Mouse (Mus musculus): ENCODE measurements around the gene 0610040J01Rik. TPM values are rescaled to one million over a fixed set of nuclear protein-coding genes. Genes with fewer than 3 reads are reported as not detected.

Gene 0610040J01Rik
- polyA plus RNA-seq, 1 experiment, result 9.2 TPM

DNA sequence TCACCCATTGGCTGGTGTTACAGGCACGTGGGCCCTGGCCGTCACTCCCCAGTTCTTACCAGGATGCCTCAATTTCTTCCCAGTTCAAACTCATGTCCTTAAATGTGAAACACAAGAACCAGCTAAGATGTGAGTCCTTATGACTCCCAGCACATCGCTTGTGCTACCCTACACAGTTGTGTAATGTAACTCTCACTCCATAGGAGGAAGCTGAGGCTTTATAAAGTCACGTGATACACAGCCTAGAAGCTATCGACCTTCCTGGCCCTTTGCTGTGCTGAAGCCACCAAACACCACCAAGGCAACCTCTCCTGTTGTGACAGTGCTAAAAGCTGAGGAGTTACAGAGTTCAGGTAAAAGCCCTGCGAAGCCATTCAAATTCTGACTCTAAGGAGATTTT lies 123.4 kb downstream of the 0610040J01Rik start:
- DNase-seq, result no peak
- TF ChIP-seq CTCF (IDR thresholded peaks at IDR 0.05; ENCODE audit: borderline replicate concordance, insufficient read depth, low read depth, low read length) (no peak), POLR2A (IDR thresholded peaks at IDR 0.05; ENCODE audit: borderline replicate concordance, insufficient read depth, low read length) (no peak)
- no peak overlapping the region for H3K27ac ChIP-seq (ENCODE audit: insufficient read depth, low read length)
- WGBS, result 95% methylated on average over 6 of the region's 6 CpGs
- H3K4me1 ChIP-seq (ENCODE audit: control insufficient read depth, insufficient read depth, low read length), result peaks cover 18% of the 10 kb centered on the region
- no peak overlapping the region for H3K4me3 ChIP-seq (replicated peaks; ENCODE audit: insufficient read depth, low read depth, low read length)
- H3K27me3 ChIP-seq (ENCODE audit: control insufficient read depth, insufficient read depth, low read length), result no peaks in the 10 kb centered on the region

DNA sequence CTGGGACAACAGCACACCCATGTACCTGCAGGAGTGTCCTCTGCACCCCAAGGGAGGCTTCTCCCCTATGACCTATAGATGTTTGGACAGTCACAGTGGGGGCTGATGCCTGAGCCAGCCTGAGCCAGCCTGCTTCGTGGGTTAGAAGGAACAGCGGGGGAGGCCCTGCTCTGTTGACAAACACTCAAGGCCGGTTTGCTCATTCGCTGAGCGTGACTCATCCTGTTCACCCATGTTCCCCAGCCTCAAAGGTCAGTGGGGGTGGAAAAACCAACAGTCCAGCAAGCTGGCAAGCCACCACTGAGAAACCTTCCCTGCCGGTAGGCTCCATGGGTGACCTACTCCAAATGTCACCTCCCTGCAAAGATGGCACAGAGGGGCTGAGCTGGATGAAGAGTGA lies 124.6 kb downstream of the 0610040J01Rik start:
- TF ChIP-seq CTCF (IDR thresholded peaks at IDR 0.05; ENCODE audit: borderline replicate concordance, insufficient read depth, low read depth, low read length), result no peak
- TF ChIP-seq POLR2A (IDR thresholded peaks at IDR 0.05; ENCODE audit: borderline replicate concordance, insufficient read depth, low read length), result no peak
- peak; percentile 71 to 85 for DNase-seq
- Histone ChIP-seq H3K4me1 (ENCODE audit: control insufficient read depth, insufficient read depth, low read length) (peaks cover 18% of the 10 kb centered on the region), H3K27ac (ENCODE audit: insufficient read depth, low read length) (peak overlapping the region; percentile 19; the same call in 1 of the 2 replicates), H3K27me3 (ENCODE audit: control insufficient read depth, insufficient read depth, low read length) (no peaks in the 10 kb centered on the region), H3K4me3 (replicated peaks; ENCODE audit: insufficient read depth, low read depth, low read length) (no peak overlapping the region)
- 13% methylated on average over 6 of the region's 6 CpGs for WGBS

DNA sequence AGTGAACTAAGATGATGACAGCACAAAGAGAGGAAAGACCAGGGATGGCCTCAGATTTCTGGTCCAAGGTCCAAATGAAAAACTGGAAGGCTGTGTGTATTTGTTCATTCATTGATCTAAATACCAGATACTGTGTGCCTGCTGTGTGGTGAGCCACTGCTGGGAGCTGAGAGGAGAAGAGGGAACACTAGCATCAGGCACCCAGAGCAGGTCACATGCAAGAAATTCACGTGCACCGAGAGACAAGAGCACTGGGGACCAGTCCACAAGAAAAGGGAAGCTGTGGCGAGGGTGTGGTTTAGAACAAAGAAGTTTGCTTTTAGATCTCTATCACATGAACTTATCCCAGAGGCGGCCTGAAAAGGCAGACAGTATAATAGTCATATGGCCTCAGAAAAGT lies 126.4 kb downstream of the 0610040J01Rik start:
- DNase-seq, result no peak
- no peak overlapping the region for H3K4me3 ChIP-seq (replicated peaks; ENCODE audit: insufficient read depth, low read depth, low read length)
- WGBS, result 81% methylated on average over 4 of the region's 4 CpGs
- H3K4me1 ChIP-seq (ENCODE audit: control insufficient read depth, insufficient read depth, low read length), result peaks cover 13% of the 10 kb centered on the region
- H3K27ac ChIP-seq (ENCODE audit: insufficient read depth, low read length), result no peak overlapping the region
- H3K27me3 ChIP-seq (ENCODE audit: control insufficient read depth, insufficient read depth, low read length), result no peaks in the 10 kb centered on the region
- TF ChIP-seq CTCF (IDR thresholded peaks at IDR 0.05; ENCODE audit: borderline replicate concordance, insufficient read depth, low read depth, low read length), result no peak

- DNase-seq, result no peak
- WGBS, result 88% methylated on average over 5 of the region's 5 CpGs
- Histone ChIP-seq H3K4me3 (replicated peaks; ENCODE audit: insufficient read depth, low read depth, low read length) (no peak overlapping the region), H3K27me3 (ENCODE audit: control insufficient read depth, insufficient read depth, low read length) (no peaks in the 10 kb centered on the region), H3K27ac (ENCODE audit: insufficient read depth, low read length) (no peak overlapping the region), H3K4me1 (ENCODE audit: control insufficient read depth, insufficient read depth, low read length) (peaks cover 8% of the 10 kb centered on the region)
- TF ChIP-seq POLR2A (IDR thresholded peaks at IDR 0.05; ENCODE audit: borderline replicate concordance, insufficient read depth, low read length) (no peak), CTCF (IDR thresholded peaks at IDR 0.05; ENCODE audit: borderline replicate concordance, insufficient read depth, low read depth, low read length) (no peak)
Observed at GRCm38 (mm10) chr5:63941891-63942290, 129.7 kb downstream of the 0610040J01Rik start.

GRCm38 (mm10) chr5:63943291-63943690 lies 131.1 kb downstream of the 0610040J01Rik start:
- TF ChIP-seq POLR2A (IDR thresholded peaks at IDR 0.05; ENCODE audit: borderline replicate concordance, insufficient read depth, low read length) (no peak), CTCF (IDR thresholded peaks at IDR 0.05; ENCODE audit: borderline replicate concordance, insufficient read depth, low read depth, low read length) (no peak)
- no peak overlapping the region for H3K27ac ChIP-seq (ENCODE audit: insufficient read depth, low read length)
- DNase-seq, result no peak
- WGBS, result 97% methylated on average over 9 of the region's 9 CpGs
- H3K4me1 ChIP-seq (ENCODE audit: control insufficient read depth, insufficient read depth, low read length), result no peaks in the 10 kb centered on the region; the same call in 1 of the 2 replicates
- H3K27me3 ChIP-seq (ENCODE audit: control insufficient read depth, insufficient read depth, low read length), result no peaks in the 10 kb centered on the region
- no peak overlapping the region for H3K4me3 ChIP-seq (replicated peaks; ENCODE audit: insufficient read depth, low read depth, low read length)

DNA sequence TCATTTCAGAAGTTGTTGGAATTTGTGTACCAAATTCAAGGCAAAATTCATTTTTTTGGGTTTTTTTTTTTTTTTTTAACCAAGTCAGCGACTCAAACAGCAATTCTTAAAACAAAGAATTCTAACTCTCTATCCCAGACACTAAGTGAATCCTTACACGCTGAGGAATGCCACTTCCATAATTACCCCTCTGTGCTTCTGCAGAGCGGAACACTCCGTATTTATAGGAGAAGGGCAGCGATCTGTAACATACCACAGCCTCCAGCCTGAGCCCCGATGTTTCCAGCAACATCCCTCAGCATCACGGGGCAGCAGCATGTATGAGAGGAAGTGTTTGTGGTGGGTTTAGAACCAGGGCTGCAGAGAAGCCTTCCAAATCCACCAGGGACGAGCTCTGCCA lies 135.4 kb downstream of the 0610040J01Rik start:
- H3K4me3 ChIP-seq (replicated peaks; ENCODE audit: insufficient read depth, low read depth, low read length), result no peak overlapping the region
- no peak for TF ChIP-seq CTCF (IDR thresholded peaks at IDR 0.05; ENCODE audit: borderline replicate concordance, insufficient read depth, low read depth, low read length)
- no peak for TF ChIP-seq POLR2A (IDR thresholded peaks at IDR 0.05; ENCODE audit: borderline replicate concordance, insufficient read depth, low read length)
- H3K27ac ChIP-seq (ENCODE audit: insufficient read depth, low read length), result no peak overlapping the region
- WGBS, result 71% methylated on average over 8 of the region's 8 CpGs
- H3K4me1 ChIP-seq (ENCODE audit: control insufficient read depth, insufficient read depth, low read length), result peaks cover 14% of the 10 kb centered on the region
- DNase-seq, result no peak
- H3K27me3 ChIP-seq (ENCODE audit: control insufficient read depth, insufficient read depth, low read length), result no peaks in the 10 kb centered on the region

DNA sequence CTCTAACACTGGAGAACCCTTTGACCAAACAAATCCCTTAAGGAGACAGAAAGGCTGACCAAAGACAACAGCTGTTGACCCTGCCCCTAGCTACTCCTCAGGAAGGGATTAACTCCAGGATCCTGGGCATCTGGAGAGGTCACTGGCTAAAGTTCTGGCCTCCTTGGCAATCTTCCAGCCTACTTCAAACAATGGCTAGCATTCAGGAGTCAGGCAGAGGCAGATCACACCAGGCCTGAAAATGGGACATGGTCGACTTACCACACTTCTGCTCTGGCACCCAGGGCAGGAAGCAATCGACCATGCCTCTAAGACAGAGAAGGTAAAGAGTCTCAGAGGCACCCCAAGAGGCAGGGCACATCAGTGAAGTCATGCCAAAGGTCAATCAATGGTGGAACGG lies 137.0 kb downstream of the 0610040J01Rik start:
- Histone ChIP-seq H3K4me1 (ENCODE audit: control insufficient read depth, insufficient read depth, low read length) (peaks cover 18% of the 10 kb centered on the region), H3K27ac (ENCODE audit: insufficient read depth, low read length) (no peak overlapping the region), H3K27me3 (ENCODE audit: control insufficient read depth, insufficient read depth, low read length) (no peaks in the 10 kb centered on the region), H3K4me3 (replicated peaks; ENCODE audit: insufficient read depth, low read depth, low read length) (no peak overlapping the region)
- 48% methylated on average over 3 of the region's 3 CpGs for WGBS
- TF ChIP-seq CTCF (IDR thresholded peaks at IDR 0.05; ENCODE audit: borderline replicate concordance, insufficient read depth, low read depth, low read length), result no peak
- no peak for TF ChIP-seq POLR2A (IDR thresholded peaks at IDR 0.05; ENCODE audit: borderline replicate concordance, insufficient read depth, low read length)
- no peak for DNase-seq

Other genes with a start within 250 kb of the 0610040J01Rik start
- gene Nwd2, start 163.3 kb upstream of the 0610040J01Rik start, polyA plus RNA-seq (2012; rRNA removed), result 5.2 and 5.8 TPM in 2 replicates
- 10.5 and 13.3 TPM in 2 replicates for gene Rell1, start 156.5 kb downstream of the 0610040J01Rik start, polyA plus RNA-seq (2012; rRNA removed)